ENCODE assay signal across 21 mouse cellular contexts in the genomic region with DNA sequence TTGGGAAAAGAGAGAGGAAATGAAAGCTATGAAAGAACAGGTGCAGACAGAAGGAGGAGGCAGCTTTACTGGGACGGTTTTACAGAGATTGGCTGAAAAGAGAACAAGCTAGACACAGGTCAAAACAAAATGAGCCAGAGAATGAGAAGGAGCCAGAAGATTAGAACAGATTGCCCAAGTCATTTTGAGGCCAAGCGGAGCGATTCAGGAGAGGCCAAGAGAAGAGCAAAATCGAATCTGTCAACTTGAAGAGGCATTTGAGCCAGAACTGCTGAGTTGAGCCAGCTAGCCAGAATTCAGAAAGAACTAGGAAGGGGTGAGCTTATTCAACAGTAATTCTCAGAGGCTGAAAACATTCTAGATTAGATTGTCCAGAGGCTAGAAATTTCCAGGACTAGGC.
"Had no signal": no experiment of that assay in that cellular context is flagged by ENCODE, and none has a peak within 500 bp of the region (broad histone marks: within the 10 kb centered on the region; RNA-seq: fewer than 3 reads in every experiment).

No protein-coding gene starts in this region.

- H3K9ac ChIP-seq: kidney, embryonic 15.5 days; liver, embryonic 15.5 days; lung, embryonic 15.5 days; midbrain, embryonic 12.5 days; midbrain, embryonic 15.5 days; neural tube, embryonic 13.5 days had no signal

- H3K4me2 ChIP-seq: kidney, embryonic 15.5 days; liver, embryonic 11.5 days; liver, embryonic 15.5 days; lung, embryonic 15.5 days; midbrain, embryonic 12.5 days; midbrain, embryonic 15.5 days; neural tube, embryonic 13.5 days had no signal

- H3K27ac ChIP-seq: kidney, embryonic 15.5 days; left cerebral cortex, adult 2 months; liver, embryonic 15.5 days; lung, embryonic 15.5 days; midbrain, embryonic 12.5 days; midbrain, embryonic 15.5 days; neural tube, embryonic 13.5 days; stomach, postnatal 0 days had no signal

- H3K36me3 ChIP-seq: kidney, embryonic 15.5 days; liver, embryonic 15.5 days; lung, embryonic 15.5 days; midbrain, embryonic 12.5 days; midbrain, embryonic 15.5 days; neural tube, embryonic 13.5 days had no signal

- ATAC-seq: midbrain, embryonic 15.5 days had no signal

- H3K4me3 ChIP-seq: kidney, embryonic 15.5 days; left cerebral cortex, adult 2 months; liver, embryonic 15.5 days; lung, embryonic 15.5 days; midbrain, embryonic 12.5 days; midbrain, embryonic 15.5 days; neural tube, embryonic 13.5 days had no signal

- DNase-seq: kidney, adult 8-10 months; kidney, postnatal 10 days; kidney, postnatal 36 days; layer of hippocampus, postnatal 36 days; lung, adult 18-20 months; lung, postnatal 10 days; lung, postnatal 4 days; retina, postnatal 1 day; right cerebral cortex, postnatal 25 days; thymus, adult 2 months; thymus, postnatal 14 days; thymus, postnatal 4 days had no signal

- H3K4me1 ChIP-seq: liver, embryonic 15.5 days; lung, embryonic 15.5 days; midbrain, embryonic 12.5 days; midbrain, embryonic 15.5 days; neural tube, embryonic 13.5 days had no signal

- H3K9me3 ChIP-seq: kidney, embryonic 15.5 days; liver, embryonic 15.5 days; lung, embryonic 15.5 days; midbrain, embryonic 12.5 days; midbrain, embryonic 15.5 days; neural tube, embryonic 13.5 days had no signal

- H3K27me3 ChIP-seq: kidney, embryonic 15.5 days; liver, embryonic 15.5 days; lung, embryonic 15.5 days; midbrain, embryonic 12.5 days; midbrain, embryonic 15.5 days; neural tube, embryonic 13.5 days had no signal
